Mouse (Mus musculus) spleen, postnatal 10 days (tissue): ENCODE data around the gene Lnp1.
"Not testable (repeated sequence)": the region's sequence is repeated elsewhere in the genome, so short reads cannot be mapped to it uniquely, and the experiment has no call there.

Source experiments
- DNase-seq, 2 experiments: peaks; one replicate each; pipeline ENCODE4 v3.0.0; 2021 to 2022; ENCODE audit warnings: low spot score in 2 of 2

Gene Lnp1

GRCm38 (mm10) chr16:56928023-56928422, at the start of gene Lnp1:
Gene Lnp1 (minus strand): TSS chr16:56928061.
- no peak for DNase-seq

GRCm38 (mm10) chr16:56974646-56975045, 46.8 kb upstream of the Lnp1 start:
- no peak for DNase-seq

- not testable (repeated sequence) for DNase-seq
These were observed 30.4 kb upstream of the Lnp1 start for GRCm38 (mm10) chr16:56958311-56958710.

- no peak for DNase-seq
These were observed 21.2 kb upstream of the Lnp1 start for GRCm38 (mm10) chr16:56949085-56949484.

- DNase-seq: no peak
These were observed 14.5 kb upstream of the Lnp1 start for GRCm38 (mm10) chr16:56942341-56942740.

GRCm38 (mm10) chr16:56920102-56920657, 7.7 kb downstream of the Lnp1 start:
- DNase-seq: no peak

GRCm38 (mm10) chr16:56917230-56917629, 10.6 kb downstream of the Lnp1 start:
- no peak for DNase-seq

GRCm38 (mm10) chr16:56908986-56909385, 18.9 kb downstream of the Lnp1 start:
- no peak for DNase-seq

- not testable (repeated sequence) for DNase-seq
These were observed 25.7 kb downstream of the Lnp1 start for GRCm38 (mm10) chr16:56902206-56902605.

- DNase-seq: no peak
These were observed 36.3 kb downstream of the Lnp1 start for GRCm38 (mm10) chr16:56891583-56891982.

- no peak for DNase-seq
These were observed 41.2 kb downstream of the Lnp1 start for GRCm38 (mm10) chr16:56886616-56887116.

GRCm38 (mm10) chr16:56885824-56886615, 41.8 kb downstream of the Lnp1 start, which contains the start of gene Tmem45a:
Gene Tmem45a (minus strand): TSS chr16:56886166.
- peak; percentile 7 to 61 for DNase-seq

- no peak for DNase-seq
These were observed 43.0 kb downstream of the Lnp1 start for GRCm38 (mm10) chr16:56884811-56885210.

GRCm38 (mm10) chr16:56873410-56873809, 54.5 kb downstream of the Lnp1 start:
- no peak for DNase-seq

GRCm38 (mm10) chr16:56870458-56870857, 57.4 kb downstream of the Lnp1 start:
- DNase-seq: no peak

GRCm38 (mm10) chr16:56868361-56868760, 59.5 kb downstream of the Lnp1 start:
- DNase-seq: no peak

GRCm38 (mm10) chr16:56867591-56867990, 60.3 kb downstream of the Lnp1 start:
- DNase-seq: no peak
